Mouse (Mus musculus): ENCODE measurements around the gene Gucy2e. TPM values are rescaled to one million over a fixed set of nuclear protein-coding genes. Genes with fewer than 3 reads are reported as not detected.

Gucy2e gene
- polyA plus RNA-seq, 1 experiment from 2014 or later, result 0.07 TPM

DNA sequence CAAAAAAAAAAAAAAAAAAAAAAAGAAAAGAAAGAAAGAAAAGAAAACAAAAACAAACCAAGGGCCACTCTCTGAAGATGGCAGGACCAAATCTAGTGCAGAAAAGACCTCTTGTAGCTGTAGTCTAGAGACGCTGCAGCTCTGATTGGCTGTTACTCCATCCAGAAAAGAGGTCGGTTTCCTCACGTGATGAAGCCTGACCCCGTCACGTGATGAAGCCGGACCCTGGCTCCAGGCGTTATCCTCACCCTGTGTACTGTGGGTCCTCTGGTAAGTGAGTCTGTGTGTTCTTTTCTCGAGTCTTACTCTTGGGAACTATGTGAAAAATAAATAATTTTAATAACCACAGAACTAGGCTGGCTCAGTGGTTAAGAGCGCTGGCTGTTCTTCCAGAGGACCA lies 28.6 kb upstream of the Gucy2e start:
- DNase-seq (ENCODE audit: low spot score) (no peak), ATAC-seq (replicated peaks; ENCODE audit: low FRiP score) (no peak)
- Histone ChIP-seq H3K9me3 (ENCODE audit: control insufficient read depth, low read length) (no peaks in the 10 kb centered on the region), H3K4me2 (ENCODE audit: low read depth, low read length, severe bottlenecking) (no peak overlapping the region), H3K9ac (ENCODE audit: low read length) (no peak overlapping the region), H3K36me3 (ENCODE audit: control insufficient read depth, insufficient read depth, low read length) (no peaks in the 10 kb centered on the region), H3K4me3 (ENCODE audit: low read depth, low read length) (no peak overlapping the region), H3K27ac (ENCODE audit: low read depth, low read length) (no peak overlapping the region), H3K4me1 (replicated peaks; ENCODE audit: control insufficient read depth, insufficient read depth, low read length) (0 out of 2 replicates have a peak, but pooled peaks cover 2% of the 10 kb centered on the region), H3K27me3 (ENCODE audit: control insufficient read depth, insufficient read depth, low read length) (no peaks in the 10 kb centered on the region)
- WGBS, result 76% methylated on average over 9 of the region's 9 CpGs

DNA sequence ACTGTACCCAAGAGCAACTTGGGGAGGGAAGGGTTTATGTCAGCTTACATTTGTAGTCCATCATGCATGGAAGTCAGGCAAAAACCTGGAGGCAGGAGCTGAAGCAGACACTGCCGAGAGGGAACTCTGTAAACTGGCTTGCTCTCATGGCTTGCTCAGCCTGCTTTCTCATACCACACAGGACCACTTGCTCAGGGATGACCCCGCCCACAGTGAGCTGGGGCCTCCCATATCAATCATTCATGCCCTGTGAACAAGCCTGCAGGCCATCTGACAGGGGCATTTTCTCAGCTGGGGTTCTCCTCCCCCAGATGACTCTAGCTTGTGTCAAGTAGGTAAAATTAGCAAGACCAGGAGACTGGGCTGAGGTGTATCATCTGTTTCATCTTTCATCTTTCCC lies 27.4 kb upstream of the Gucy2e start:
- ATAC-seq (replicated peaks; ENCODE audit: low FRiP score) (no peak), DNase-seq (ENCODE audit: low spot score) (no peak)
- H3K4me1 ChIP-seq (replicated peaks; ENCODE audit: control insufficient read depth, insufficient read depth, low read length), result 0 out of 2 replicates have a peak, but pooled peaks cover 2% of the 10 kb centered on the region
- no peak overlapping the region for H3K27ac ChIP-seq (ENCODE audit: low read depth, low read length)
- H3K4me3 ChIP-seq (ENCODE audit: low read depth, low read length), result no peak overlapping the region
- no peak overlapping the region for H3K9ac ChIP-seq (ENCODE audit: low read length)
- no peak overlapping the region for H3K4me2 ChIP-seq (ENCODE audit: low read depth, low read length, severe bottlenecking)
- no peaks in the 10 kb centered on the region for H3K27me3 ChIP-seq (ENCODE audit: control insufficient read depth, insufficient read depth, low read length)
- whole genome bisulfite sequencing, result 73% methylated on average over 2 of the region's 2 CpGs
- no peaks in the 10 kb centered on the region for H3K36me3 ChIP-seq (ENCODE audit: control insufficient read depth, insufficient read depth, low read length)
- no peaks in the 10 kb centered on the region for H3K9me3 ChIP-seq (ENCODE audit: control insufficient read depth, low read length)

DNA sequence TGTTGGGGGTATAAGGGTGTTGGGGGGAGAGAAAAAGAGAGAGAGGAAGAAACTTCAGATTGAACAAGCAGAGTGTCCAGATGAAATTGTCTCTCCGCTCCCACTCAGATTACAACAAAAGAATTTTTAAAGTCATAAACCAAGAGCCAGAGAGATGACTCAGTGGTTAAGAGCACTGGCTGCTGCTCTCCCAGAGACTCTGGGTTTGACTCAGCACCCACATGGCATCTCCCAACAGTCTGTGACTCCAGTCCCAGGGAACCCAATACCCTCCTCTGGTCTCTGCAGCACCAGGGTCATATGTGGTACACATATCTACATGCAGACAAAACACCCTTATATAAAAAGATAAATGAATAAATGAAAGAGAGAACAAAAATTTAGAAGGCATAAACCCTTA lies 23.3 kb upstream of the Gucy2e start:
- DNase-seq (ENCODE audit: low spot score) (no peak), ATAC-seq (replicated peaks; ENCODE audit: low FRiP score) (no peak)
- H3K27me3 ChIP-seq (ENCODE audit: control insufficient read depth, insufficient read depth, low read length), result no peaks in the 10 kb centered on the region
- no peaks in the 10 kb centered on the region for H3K4me1 ChIP-seq (replicated peaks; ENCODE audit: control insufficient read depth, insufficient read depth, low read length)
- H3K4me3 ChIP-seq (ENCODE audit: low read depth, low read length), result no peak overlapping the region
- no peak overlapping the region for H3K4me2 ChIP-seq (ENCODE audit: low read depth, low read length, severe bottlenecking)
- H3K9me3 ChIP-seq (ENCODE audit: control insufficient read depth, low read length), result no peaks in the 10 kb centered on the region
- H3K27ac ChIP-seq (ENCODE audit: low read depth, low read length), result no peak overlapping the region
- H3K9ac ChIP-seq (ENCODE audit: low read length), result no peak overlapping the region
- H3K36me3 ChIP-seq (ENCODE audit: control insufficient read depth, insufficient read depth, low read length), result no peaks in the 10 kb centered on the region
- 96% methylated on average over 1 of the region's 1 CpGs for WGBS

DNA sequence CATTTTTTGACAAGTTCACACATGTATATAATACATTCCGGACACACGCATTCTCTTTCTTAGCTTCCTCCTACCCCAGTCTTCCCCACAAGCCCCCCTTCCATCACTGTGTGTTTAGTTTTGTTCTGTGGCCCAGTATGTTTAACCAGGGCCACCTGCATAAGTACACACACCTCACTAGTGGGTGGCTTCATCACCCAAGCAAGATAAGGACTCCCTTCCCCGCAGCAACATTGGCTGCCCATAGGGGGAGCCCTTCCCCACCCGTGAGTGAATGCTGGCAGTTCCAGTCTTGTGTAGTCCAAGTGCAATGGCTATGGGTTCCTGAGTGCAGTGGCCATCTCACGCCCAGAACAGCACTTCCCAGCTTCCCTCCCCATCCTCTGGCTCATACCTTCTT lies 21.5 kb upstream of the Gucy2e start:
- Histone ChIP-seq H3K9ac (ENCODE audit: low read length) (no peak overlapping the region), H3K27ac (ENCODE audit: low read depth, low read length) (no peak overlapping the region), H3K9me3 (ENCODE audit: control insufficient read depth, low read length) (no peaks in the 10 kb centered on the region), H3K27me3 (ENCODE audit: control insufficient read depth, insufficient read depth, low read length) (no peaks in the 10 kb centered on the region), H3K36me3 (ENCODE audit: control insufficient read depth, insufficient read depth, low read length) (no peaks in the 10 kb centered on the region), H3K4me3 (ENCODE audit: low read depth, low read length) (no peak overlapping the region), H3K4me2 (ENCODE audit: low read depth, low read length, severe bottlenecking) (no peak overlapping the region), H3K4me1 (replicated peaks; ENCODE audit: control insufficient read depth, insufficient read depth, low read length) (no peaks in the 10 kb centered on the region)
- no peak for ATAC-seq (replicated peaks; ENCODE audit: low FRiP score)
- peak; percentile 77 for DNase-seq (ENCODE audit: low spot score)
- WGBS, result 49% methylated on average over 5 of the region's 5 CpGs

DNA sequence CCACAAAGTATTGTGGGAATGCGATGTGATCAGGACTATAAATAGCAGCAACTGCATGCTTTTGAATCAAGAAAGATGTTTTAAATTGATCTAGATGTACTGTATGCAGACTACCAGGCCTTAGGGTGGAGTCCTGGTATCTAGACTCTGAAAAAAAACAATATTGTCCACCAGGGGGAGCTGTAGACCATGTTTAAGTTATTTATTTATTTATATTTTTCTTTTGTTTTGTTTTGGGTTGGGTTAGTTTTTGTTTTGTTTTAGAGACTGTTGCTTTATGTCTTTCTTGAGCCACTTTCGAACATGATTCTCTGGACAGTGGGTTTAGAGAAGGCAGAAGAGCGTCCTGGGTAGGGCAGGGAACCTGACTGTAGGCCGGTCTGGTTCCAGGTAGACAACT lies 21.0 kb upstream of the Gucy2e start:
- Histone ChIP-seq H3K27ac (ENCODE audit: low read depth, low read length) (no peak overlapping the region), H3K4me1 (replicated peaks; ENCODE audit: control insufficient read depth, insufficient read depth, low read length) (no peaks in the 10 kb centered on the region), H3K36me3 (ENCODE audit: control insufficient read depth, insufficient read depth, low read length) (no peaks in the 10 kb centered on the region), H3K27me3 (ENCODE audit: control insufficient read depth, insufficient read depth, low read length) (no peaks in the 10 kb centered on the region), H3K9ac (ENCODE audit: low read length) (no peak overlapping the region), H3K9me3 (ENCODE audit: control insufficient read depth, low read length) (no peaks in the 10 kb centered on the region), H3K4me2 (ENCODE audit: low read depth, low read length, severe bottlenecking) (no peak overlapping the region), H3K4me3 (ENCODE audit: low read depth, low read length) (no peak overlapping the region)
- DNase-seq (ENCODE audit: low spot score), result no peak
- ATAC-seq (replicated peaks; ENCODE audit: low FRiP score), result no peak
- WGBS, result 46% methylated on average over 4 of the region's 4 CpGs

DNA sequence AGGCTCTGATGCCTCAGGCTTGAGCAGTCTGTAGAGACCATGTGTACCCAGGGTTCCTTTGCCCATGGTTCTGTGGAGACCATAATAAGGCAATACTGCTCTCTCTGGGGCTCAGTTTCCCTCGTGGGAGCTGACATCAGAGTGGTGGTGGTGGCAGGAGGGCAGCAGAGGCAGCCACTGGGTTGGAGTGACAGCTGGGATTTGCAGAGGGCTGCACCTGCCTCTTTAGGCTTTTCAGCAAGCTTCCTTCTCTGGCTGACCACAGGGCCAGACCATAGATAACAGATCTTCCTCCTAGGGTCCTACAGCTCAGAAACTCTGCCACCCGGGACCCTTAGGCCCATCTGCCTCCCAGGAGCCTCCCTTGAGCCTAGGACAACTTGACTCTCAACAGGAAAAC lies 20.2 kb upstream of the Gucy2e start:
- Histone ChIP-seq H3K4me3 (ENCODE audit: low read depth, low read length) (no peak overlapping the region), H3K9me3 (ENCODE audit: control insufficient read depth, low read length) (no peaks in the 10 kb centered on the region), H3K36me3 (ENCODE audit: control insufficient read depth, insufficient read depth, low read length) (no peaks in the 10 kb centered on the region), H3K27ac (ENCODE audit: low read depth, low read length) (no peak overlapping the region), H3K9ac (ENCODE audit: low read length) (no peak overlapping the region), H3K4me1 (replicated peaks; ENCODE audit: control insufficient read depth, insufficient read depth, low read length) (no peaks in the 10 kb centered on the region), H3K27me3 (ENCODE audit: control insufficient read depth, insufficient read depth, low read length) (no peaks in the 10 kb centered on the region), H3K4me2 (ENCODE audit: low read depth, low read length, severe bottlenecking) (no peak overlapping the region)
- 62% methylated on average over 2 of the region's 2 CpGs for WGBS
- ATAC-seq (replicated peaks; ENCODE audit: low FRiP score), result no peak
- no peak for DNase-seq (ENCODE audit: low spot score)

DNA sequence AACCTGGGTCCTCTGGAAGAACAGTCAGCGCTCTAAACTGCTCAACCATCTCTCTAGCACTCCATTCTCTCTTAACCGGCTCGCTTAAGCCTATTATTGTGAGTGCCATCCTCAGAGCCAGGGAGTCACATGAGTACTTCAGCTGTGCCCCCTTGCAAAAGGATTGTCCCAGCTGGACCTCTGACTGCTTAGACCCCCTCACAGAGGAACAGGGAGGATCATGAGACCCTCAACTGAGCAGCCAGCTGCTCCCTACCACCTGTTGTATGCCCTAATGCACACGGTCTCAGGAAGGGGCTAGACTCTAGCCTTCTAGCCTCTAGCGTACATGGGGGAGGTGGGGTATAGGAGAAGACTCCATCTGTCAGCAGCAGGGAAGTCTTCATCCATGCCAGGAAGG lies 18.0 kb upstream of the Gucy2e start:
- Histone ChIP-seq H3K36me3 (ENCODE audit: control insufficient read depth, insufficient read depth, low read length) (no peaks in the 10 kb centered on the region), H3K4me1 (replicated peaks; ENCODE audit: control insufficient read depth, insufficient read depth, low read length) (no peaks in the 10 kb centered on the region), H3K27ac (ENCODE audit: low read depth, low read length) (no peak overlapping the region), H3K4me2 (ENCODE audit: low read depth, low read length, severe bottlenecking) (no peak overlapping the region), H3K9ac (ENCODE audit: low read length) (no peak overlapping the region), H3K9me3 (ENCODE audit: control insufficient read depth, low read length) (no peaks in the 10 kb centered on the region), H3K27me3 (ENCODE audit: control insufficient read depth, insufficient read depth, low read length) (no peaks in the 10 kb centered on the region), H3K4me3 (ENCODE audit: low read depth, low read length) (no peak overlapping the region)
- DNase-seq (ENCODE audit: low spot score) (no peak), ATAC-seq (replicated peaks; ENCODE audit: low FRiP score) (no peak)
- WGBS, result 78% methylated on average over 5 of the region's 5 CpGs

DNA sequence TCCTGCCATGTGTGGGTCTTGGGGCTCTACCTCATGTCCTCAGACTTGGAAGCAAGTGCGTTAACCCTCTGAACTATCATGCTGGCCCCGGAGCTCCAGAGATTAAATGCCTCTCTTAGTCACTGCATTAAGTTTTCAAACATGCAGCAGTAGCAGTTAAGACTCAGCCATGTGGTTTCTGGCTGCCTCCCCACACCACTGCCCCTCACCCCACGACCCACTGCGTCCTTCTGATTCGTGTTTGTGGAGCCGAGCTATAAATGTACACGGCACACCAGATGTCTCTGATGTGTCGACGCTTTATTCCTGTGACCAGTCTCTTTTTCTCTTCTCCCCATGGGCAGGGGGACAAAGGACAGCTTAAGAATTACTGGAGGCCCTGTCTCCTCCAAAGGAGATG lies 16.3 kb upstream of the Gucy2e start:
- WGBS, result 48% methylated on average over 9 of the region's 9 CpGs
- DNase-seq (ENCODE audit: low spot score) (no peak), ATAC-seq (replicated peaks; ENCODE audit: low FRiP score) (no peak)
- H3K9me3 ChIP-seq (ENCODE audit: control insufficient read depth, low read length), result no peaks in the 10 kb centered on the region
- H3K27ac ChIP-seq (ENCODE audit: low read depth, low read length), result no peak overlapping the region
- H3K4me1 ChIP-seq (replicated peaks; ENCODE audit: control insufficient read depth, insufficient read depth, low read length), result no peaks in the 10 kb centered on the region
- no peak overlapping the region for H3K4me3 ChIP-seq (ENCODE audit: low read depth, low read length)
- no peak overlapping the region for H3K9ac ChIP-seq (ENCODE audit: low read length)
- H3K36me3 ChIP-seq (ENCODE audit: control insufficient read depth, insufficient read depth, low read length), result no peaks in the 10 kb centered on the region
- no peak overlapping the region for H3K4me2 ChIP-seq (ENCODE audit: low read depth, low read length, severe bottlenecking)
- H3K27me3 ChIP-seq (ENCODE audit: control insufficient read depth, insufficient read depth, low read length), result no peaks in the 10 kb centered on the region

DNA sequence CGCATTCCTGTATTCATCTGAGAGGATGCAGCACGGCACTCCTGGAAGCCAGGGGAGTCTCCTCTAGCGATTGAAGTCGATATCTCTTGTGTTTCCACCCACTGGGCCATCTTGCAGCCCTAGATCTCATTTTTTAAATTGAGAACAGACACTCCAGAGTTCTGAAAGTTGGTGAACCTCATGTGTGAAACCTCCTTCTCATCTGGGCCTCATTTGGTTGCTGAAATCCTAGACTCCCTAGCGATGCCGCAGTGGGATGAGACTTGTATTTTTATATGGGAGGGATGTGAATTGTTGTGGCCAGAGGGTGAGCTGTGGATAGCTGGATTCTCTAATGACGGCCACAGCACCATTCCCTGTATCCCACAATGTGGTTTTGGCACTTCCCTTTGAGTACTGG lies 15.1 kb upstream of the Gucy2e start:
- H3K4me3 ChIP-seq (ENCODE audit: low read depth, low read length), result no peak overlapping the region
- 80% methylated on average over 7 of the region's 7 CpGs for WGBS
- DNase-seq (ENCODE audit: low spot score), result no peak
- H3K27me3 ChIP-seq (ENCODE audit: control insufficient read depth, insufficient read depth, low read length), result no peaks in the 10 kb centered on the region
- no peak for ATAC-seq (replicated peaks; ENCODE audit: low FRiP score)
- H3K4me2 ChIP-seq (ENCODE audit: low read depth, low read length, severe bottlenecking), result no peak overlapping the region
- no peaks in the 10 kb centered on the region for H3K9me3 ChIP-seq (ENCODE audit: control insufficient read depth, low read length)
- H3K36me3 ChIP-seq (ENCODE audit: control insufficient read depth, insufficient read depth, low read length), result no peaks in the 10 kb centered on the region
- no peak overlapping the region for H3K27ac ChIP-seq (ENCODE audit: low read depth, low read length)
- no peaks in the 10 kb centered on the region for H3K4me1 ChIP-seq (replicated peaks; ENCODE audit: control insufficient read depth, insufficient read depth, low read length)
- no peak overlapping the region for H3K9ac ChIP-seq (ENCODE audit: low read length)

Data from forebrain, embryonic 11.5 days (tissue).